ENCODE assay signal across 10 mouse cellular contexts in the genomic region with DNA sequence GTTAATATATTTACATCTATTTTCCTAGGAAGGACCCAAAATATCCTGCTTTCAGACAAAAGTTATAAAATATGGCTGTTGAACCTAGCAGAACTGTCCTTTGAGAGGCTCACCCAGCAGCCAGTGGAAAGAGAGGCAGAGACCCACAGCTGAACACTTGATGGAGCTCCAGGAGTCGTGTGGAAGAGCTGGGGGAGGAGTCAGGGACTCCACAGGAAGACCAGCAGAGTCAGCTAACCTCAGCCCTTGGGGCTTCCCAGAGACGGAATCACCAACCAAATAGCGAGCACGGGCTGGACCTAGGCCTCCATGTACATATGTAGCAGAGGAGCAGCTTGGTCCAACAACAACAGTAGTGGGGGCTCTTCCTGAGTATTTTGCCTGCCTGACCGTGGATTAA. TPM values are rescaled to one million over a fixed set of nuclear protein-coding genes. Genes with fewer than 3 reads are reported as not detected.
DNase-seq lines count a peak whose midpoint lies in the region; ATAC-seq and TF ChIP-seq lines count a peak whose summit lies in the region.
"Had no signal": no experiment of that assay in that cellular context is flagged by ENCODE, and none has a peak within 500 bp of the region (broad histone marks: within the 10 kb centered on the region; RNA-seq: fewer than 3 reads in every experiment).

No protein-coding gene starts in this region.

- H3K27ac ChIP-seq in stomach, postnatal 0 days (replicated peaks), result no peak overlapping the region
- H3K27ac ChIP-seq: liver, embryonic 14.5 days had no signal

- TF ChIP-seq EP300 in stomach, postnatal 0 days (optimal IDR thresholded peaks at IDR 0.05), result no peak

- no peaks in the 10 kb centered on the region for H3K9me3 ChIP-seq in stomach, postnatal 0 days (ENCODE audit: control insufficient read depth, low read length)

- no peak overlapping the region for H3K4me2 ChIP-seq in stomach, postnatal 0 days (replicated peaks; ENCODE audit: low read depth)

- WGBS in stomach, postnatal 0 days, result 64% methylated on average over 5 of the region's 5 CpGs

- no peaks in the 10 kb centered on the region for H3K4me1 ChIP-seq in stomach, postnatal 0 days (replicated peaks; ENCODE audit: control insufficient read depth, insufficient read depth)

- ATAC-seq in frontal cortex, adult (ENCODE audit: low TSS enrichment), result peak; percentile 20; the same call in 1 of the 2 replicates
- ATAC-seq in stomach, postnatal 0 days (ENCODE audit: low FRiP score, low TSS enrichment), result no peak

- DNase-seq in frontal cortex, postnatal 36 days (ENCODE audit: low spot score in 2 of 2), result no peak
- DNase-seq in retina, postnatal 1 day, result peak; percentile 19
- no peak for DNase-seq in retina, embryonic 14.5 days (ENCODE audit: low spot score)
- DNase-seq in kidney, postnatal 25 days, result peak; percentile 20 to 49
- no peak for DNase-seq in stomach, postnatal 0 days (ENCODE audit: low spot score)
- no peak for DNase-seq in left cerebral cortex, postnatal 14 days (ENCODE audit: low spot score in 2 of 2)
- DNase-seq in cerebellum, adult 8-10 months, result no peak
- DNase-seq: thymus, postnatal 14 days had no signal

- intact Hi-C loops in left cerebral cortex, postnatal 14 days (cut with DNase I), result no loop called here

- no peak overlapping the region for H3K9ac ChIP-seq in stomach, postnatal 0 days (ENCODE audit: low read length)
- H3K9ac ChIP-seq: liver, embryonic 14.5 days had no signal

- H3K36me3 ChIP-seq in stomach, postnatal 0 days (ENCODE audit: control insufficient read depth, insufficient read depth, low read length), result peaks cover 7% of the 10 kb centered on the region

- H3K4me3 ChIP-seq in stomach, postnatal 0 days (ENCODE audit: low read depth, low read length), result no peak overlapping the region

- peak; percentile 51 for TF ChIP-seq CTCF in stomach, postnatal 0 days (IDR thresholded peaks at IDR 0.05; ENCODE audit: low read depth)

- H3K27me3 ChIP-seq in stomach, postnatal 0 days (ENCODE audit: control insufficient read depth, insufficient read depth, low read length), result no peaks in the 10 kb centered on the region

RNA-seq across cellular contexts. Expression of a gene that starts 38.6 kb away (rescaled TPM):
- polyA plus RNA-seq in stomach, postnatal 0 days (2015; fragmentation: Nextera tagmentation; extraction: Ambion mirVana), result 8.7 and 8.8 TPM in 2 replicates
- 10 to 100 TPM; 33.5 to 35.2 TPM for total RNA-seq in left cerebral cortex, postnatal 14 days (2021)

Comparison
In these comparisons a context has a peak if more than half of its experiments do, and no peak if none do; other contexts are left out.
1. DNase-seq: peak in retina, postnatal 1 day (single experiment) and kidney, postnatal 25 days (2 of 2); none in frontal cortex, postnatal 36 days (0 of 2), retina, embryonic 14.5 days (single experiment), stomach, postnatal 0 days (single experiment), left cerebral cortex, postnatal 14 days (0 of 2) and cerebellum, adult 8-10 months (single experiment).